Mouse (Mus musculus) CH12.LX (cell line): ENCODE measurements around the gene Rarg. TPM values are rescaled to one million over a fixed set of nuclear protein-coding genes. Genes with fewer than 3 reads are reported as not detected.
A peak's percentile ranks its signal among the peaks of the same experiment; 100 is the strongest.

ENCODE experiments used
- DNase-seq: peaks from one replicate; pipeline ENCODE4 v3.0.0-alpha.2; 2013; ENCODE audit errors: extremely low read depth
- H3K27ac ChIP-seq: 2 replicates; pipeline ENCODE4 v1.5.1; 2012; ENCODE audit warnings: low read depth, mild to moderate bottlenecking, control low read depth, moderate library complexity; ENCODE audit not compliant: insufficient read depth
- H3K27me3 ChIP-seq: replicated peaks from 2 replicates; pipeline ENCODE3; 2012; ENCODE audit warnings: inconsistent platforms
- H3K36me3 ChIP-seq, 2 experiments: replicated peaks in 1 of 2; 2 replicates each; pipeline versions ENCODE3 to v1.6.1; 2012; ENCODE audit warnings: inconsistent platforms in 1 of 2, low read length in 1 of 2, mild to moderate bottlenecking in 1 of 2, mixed read lengths in 1 of 2, moderate library complexity in 1 of 2; ENCODE audit not compliant: control insufficient read depth in 1 of 2, insufficient read depth in 1 of 2
- H3K4me1 ChIP-seq, 2 experiments: 2 replicates each; pipeline ENCODE4 v1.6.1; 2012; ENCODE audit warnings: inconsistent platforms in 1 of 2, moderate library complexity in 1 of 2; ENCODE audit not compliant: insufficient read depth in 2 of 2, control insufficient read depth in 1 of 2
- H3K4me2 ChIP-seq: 2 replicates; pipeline ENCODE4 v1.6.1; 2012; ENCODE audit warnings: low read depth, mild to moderate bottlenecking, control low read depth; ENCODE audit not compliant: poor library complexity, insufficient read depth, severe bottlenecking
- H3K4me3 ChIP-seq, 3 experiments: fragments of 150-350 bp in 1 of 3; sonication (generic) in 1 of 3; replicated peaks in 1 of 3; 2 replicates each; pipeline versions ENCODE3 to v1.5.1; 2011 to 2012; ENCODE audit warnings: low read depth in 2 of 3, low read length in 2 of 3, mild to moderate bottlenecking in 2 of 3, moderate library complexity in 2 of 3, control low read depth in 1 of 3, improper control_type of control experiment in 1 of 3, inconsistent platforms in 1 of 3, mixed read lengths in 1 of 3; ENCODE audit not compliant: poor library complexity in 1 of 3
- H3K79me2 ChIP-seq: replicated peaks from 2 replicates; pipeline ENCODE4 v1.6.1; 2012; ENCODE audit warnings: mild to moderate bottlenecking, moderate library complexity; ENCODE audit not compliant: control insufficient read depth, poor library complexity, insufficient read depth, severe bottlenecking; ENCODE audit errors: extremely low read depth
- H3K9ac ChIP-seq: 2 replicates; pipeline ENCODE4 v1.6.1; 2012; ENCODE audit warnings: low read depth, mild to moderate bottlenecking, control low read depth, moderate library complexity; ENCODE audit not compliant: insufficient read depth
- H3K9me3 ChIP-seq: replicated peaks from 2 replicates; pipeline ENCODE3; 2012; ENCODE audit warnings: low read length, inconsistent platforms, mixed read lengths
- CHD1 ChIP-seq: IDR thresholded peaks from 2 replicates; pipeline ENCODE4 v1.6.1; 2012; ENCODE audit warnings: low read depth, low read length, improper control_type of control experiment, inconsistent platforms
- CTCF ChIP-seq, 2 experiments: IDR thresholded peaks in 1 of 2; conservative IDR thresholded peaks in 1 of 2; 2 replicates each; pipeline ENCODE4 v1.5.1; 2011 to 2012; ENCODE audit warnings: low read depth in 2 of 2, low read length in 2 of 2, improper control_type of control experiment in 1 of 2, inconsistent platforms in 1 of 2, mild to moderate bottlenecking in 1 of 2, moderate library complexity in 1 of 2
- EP300 ChIP-seq: IDR thresholded peaks from 2 replicates; pipeline ENCODE4 v1.6.1; 2011; ENCODE audit warnings: low read length, improper control_type of control experiment
- ETS1 ChIP-seq: conservative IDR thresholded peaks from 2 replicates; pipeline ENCODE4 v1.6.1; 2012; ENCODE audit warnings: low read depth, mild to moderate bottlenecking, inconsistent platforms, low read length, improper control_type of control experiment, moderate library complexity
- GABPA ChIP-seq: IDR thresholded peaks from 2 replicates; pipeline ENCODE4 v1.6.1; 2012; ENCODE audit warnings: low read depth, low read length, improper control_type of control experiment, inconsistent platforms; ENCODE audit not compliant: insufficient replicate concordance
- IRF4 ChIP-seq: IDR thresholded peaks from 2 replicates; pipeline ENCODE4 v1.6.1; 2014; ENCODE audit warnings: low read depth, mild to moderate bottlenecking, inconsistent platforms, low read length, improper control_type of control experiment
- JUN ChIP-seq: IDR thresholded peaks from 2 replicates; pipeline ENCODE4 v1.6.1; 2011; ENCODE audit warnings: low read depth, mild to moderate bottlenecking, low read length, improper control_type of control experiment, moderate library complexity; ENCODE audit not compliant: insufficient read depth
- JUND ChIP-seq: conservative IDR thresholded peaks from 2 replicates; pipeline ENCODE4 v1.6.1; 2011; ENCODE audit warnings: low read depth, low read length, improper control_type of control experiment
- MAX ChIP-seq: IDR thresholded peaks from 2 replicates; pipeline ENCODE4 v1.6.1; 2011; ENCODE audit warnings: low read length, improper control_type of control experiment
- MAZ ChIP-seq: IDR thresholded peaks from 2 replicates; pipeline ENCODE4 v1.6.1; 2012; ENCODE audit warnings: low read depth, mild to moderate bottlenecking, inconsistent platforms, low read length, improper control_type of control experiment, moderate library complexity
- MXI1 ChIP-seq: IDR thresholded peaks from 2 replicates; pipeline ENCODE4 v1.6.1; 2011; ENCODE audit warnings: mild to moderate bottlenecking, low read depth, low read length, improper control_type of control experiment
- NELFE ChIP-seq: IDR thresholded peaks from 2 replicates; pipeline ENCODE4 v1.6.1; 2011; ENCODE audit warnings: low read depth, low read length, improper control_type of control experiment
- PAX5 ChIP-seq: IDR thresholded peaks from 2 replicates; pipeline ENCODE4 v1.6.1; 2012; ENCODE audit warnings: low read length, inconsistent platforms, mixed read lengths
- POLR2A ChIP-seq: IDR thresholded peaks from 2 replicates; pipeline ENCODE4 v1.6.1; 2011; ENCODE audit warnings: low read depth, mild to moderate bottlenecking, improper control_type of control experiment, low read length
- POLR2AphosphoS2 ChIP-seq: IDR thresholded peaks from 2 replicates; pipeline ENCODE4 v1.6.1; 2011; ENCODE audit warnings: low read depth, low read length, improper control_type of control experiment
- RAD21 ChIP-seq: IDR thresholded peaks from 2 replicates; pipeline ENCODE4 v1.6.1; 2011; ENCODE audit warnings: low read depth, mild to moderate bottlenecking, low read length, improper control_type of control experiment, moderate library complexity
- SMC3 ChIP-seq: IDR thresholded peaks from 2 replicates; pipeline ENCODE4 v1.6.1; 2011; ENCODE audit warnings: low read depth, low read length, improper control_type of control experiment
- TBP ChIP-seq: conservative IDR thresholded peaks from 2 replicates; pipeline ENCODE4 v1.6.1; 2011; ENCODE audit warnings: low read depth, low read length, improper control_type of control experiment
- TCF12 ChIP-seq: IDR thresholded peaks from 2 replicates; pipeline ENCODE4 v1.6.1; 2014; ENCODE audit warnings: low read depth, mild to moderate bottlenecking, inconsistent platforms, low read length, improper control_type of control experiment
- ZC3H11A ChIP-seq: IDR thresholded peaks from 2 replicates; pipeline ENCODE4 v1.6.1; 2012; ENCODE audit warnings: low read depth, mild to moderate bottlenecking, inconsistent platforms, low read length, improper control_type of control experiment
- ZNF384 ChIP-seq: IDR thresholded peaks from 2 replicates; pipeline ENCODE4 v1.6.1; 2012; ENCODE audit warnings: low read depth, low read length, improper control_type of control experiment, inconsistent platforms
- dilution Hi-C: fragments of 300-500 bp; cut with MboI; formaldehyde crosslinking; loops from 2 replicates; pipeline ENCODE4 v1.14.3; 2020; ENCODE audit warnings: low sequenced_read_pairs; ENCODE audit not compliant: extremely low pct_unique_long_range_greater_than_20kb, extremely low pct_ligation_motif_present
- in situ Hi-C: fragments of 300-500 bp; cut with MboI; formaldehyde crosslinking; loops from 3 replicates; pipeline ENCODE4 v1.14.3; 2019; ENCODE audit warnings: low sequenced_read_pairs, low pct_ligation_motif_present, low pct_unique_long_range_greater_than_20kb, mixed read lengths
- polyA plus RNA-seq: library from polyadenylated mRNA; unstranded; fragments of >175 nt; gene quantifications from 2 replicates; pipeline ENCODE4 v1.2.1, GENCODE M21; 2012; ENCODE audit warnings: low read depth; ENCODE audit not compliant: insufficient read length
- total RNA-seq, 2 experiments: library from RNA; depleted of rRNA; stranded (reverse); fragments of 300-350 nt in 1 of 2; fragments of >200 nt in 1 of 2; gene quantifications; 2 replicates each; pipeline ENCODE4 v1.2.3; 2012 to 2014

The Rarg gene
- total and polyA plus RNA-seq, 3 experiments: 0.17 to 0.76 (median 0.64) TPM

- Histone ChIP-seq H3K36me3 (no peaks in the 10 kb centered on the region), H3K4me2 (no peak overlapping the region), H3K4me1 (peaks cover 10 to 32% of the 10 kb centered on the region in 2 experiments; a peak in 3 of 4 replicates), H3K27ac (no peak overlapping the region)
- TF ChIP-seq MAX (no peak), NELFE (no peak), EP300 (no peak), RAD21 (no peak), MXI1 (no peak), IRF4 (no peak), PAX5 (no peak), POLR2AphosphoS2 (no peak), GABPA (no peak), ZC3H11A (no peak), TBP (no peak), JUN (no peak), ETS1 (no peak), ZNF384 (no peak), TCF12 (no peak), POLR2A (no peak), CHD1 (no peak), CTCF (conservative IDR thresholded peaks at IDR 0.05 in 1 of 2, IDR thresholded peaks at IDR 0.05 in 1 of 2; ENCODE audit: low read depth in 2 of 2, low read length in 2 of 2) (no peak)
- TF ChIP-seq, all 38 proteins: peak for 0
- no peak for DNase-seq
- Histone ChIP-seq H3K9me3 (no peaks in the 10 kb centered on the region), H3K4me3 (no peak overlapping the region), H3K27me3 (peaks cover 19% of the 10 kb centered on the region), H3K9ac (no peak overlapping the region), H3K79me2 (no peaks in the 10 kb centered on the region)
- in situ Hi-C loops (loop anchor here (5.0 kb wide), 2 partner anchors 47 to 77 kb away; no protein-coding TSS in a partner anchor), dilution Hi-C loops (no loop called here)
Observed at GRCm38 (mm10) chr15:102239851-102240250, 17.5 kb downstream of the Rarg start.

GRCm38 (mm10) chr15:102239260-102239590 lies 18.1 kb downstream of the Rarg start:
- Histone ChIP-seq H3K4me1 (peaks cover 14 to 38% of the 10 kb centered on the region in 2 experiments), H3K4me3 (no peak overlapping the region), H3K79me2 (no peaks in the 10 kb centered on the region), H3K27me3 (peaks cover 19% of the 10 kb centered on the region), H3K9me3 (no peaks in the 10 kb centered on the region), H3K4me2 (no peak overlapping the region), H3K36me3 (no peaks in the 10 kb centered on the region), H3K27ac (no peak overlapping the region), H3K9ac (no peak overlapping the region)
- in situ Hi-C loops (loop anchor here (5.0 kb wide), 2 partner anchors 48 to 78 kb away; no protein-coding TSS in a partner anchor), dilution Hi-C loops (no loop called here)
- DNase-seq: peak; percentile 81
- 0 out of 2 replicates have a peak, but pooled peaks have one; percentile 37 for TF ChIP-seq MAZ
- peak; percentile 96 for TF ChIP-seq SMC3
- TF ChIP-seq NELFE: peak; percentile 27; the same call in 1 of the 2 replicates
- no peak for TF ChIP-seq TCF12
- TF ChIP-seq JUND: no peak
- TF ChIP-seq RAD21: peak; percentile 92
- TF ChIP-seq ZC3H11A: peak; percentile 59
- TF ChIP-seq IRF4: peak; percentile 52; the same call in 1 of the 2 replicates
- peak; percentile 75 to 95 for TF ChIP-seq CTCF (conservative IDR thresholded peaks at IDR 0.05 in 1 of 2, IDR thresholded peaks at IDR 0.05 in 1 of 2; ENCODE audit: low read depth in 2 of 2, low read length in 2 of 2)
